Mouse (Mus musculus): ENCODE data around the gene 9330182O14Rik. TPM values are rescaled to one million over a fixed set of nuclear protein-coding genes. Genes with fewer than 3 reads are reported as not detected.
A peak's percentile ranks its signal among the peaks of the same experiment; 100 is the strongest.

9330182O14Rik gene
- polyA plus RNA-seq, 1 experiment: not detected

GRCm38 (mm10) chr15:40132408-40132807 lies 1.8 kb upstream of the 9330182O14Rik start:
- H3K4me1 ChIP-seq (ENCODE audit: control insufficient read depth, insufficient read depth, low read length): peaks cover 3% of the 10 kb centered on the region; the same call in 1 of the 2 replicates
- no peak for TF ChIP-seq CTCF (IDR thresholded peaks at IDR 0.05; ENCODE audit: low read depth, low read length)
- TF ChIP-seq POLR2A (IDR thresholded peaks at IDR 0.05; ENCODE audit: borderline replicate concordance, low read depth, low read length): no peak
- no peak overlapping the region for H3K4me3 ChIP-seq (ENCODE audit: insufficient read depth, low read length)
- H3K27ac ChIP-seq (ENCODE audit: insufficient read depth, low read depth, low read length): no peak overlapping the region

- H3K4me3 ChIP-seq (ENCODE audit: insufficient read depth, low read length): no peak overlapping the region
- TF ChIP-seq CTCF (IDR thresholded peaks at IDR 0.05; ENCODE audit: low read depth, low read length) (no peak), POLR2A (IDR thresholded peaks at IDR 0.05; ENCODE audit: borderline replicate concordance, low read depth, low read length) (no peak)
- H3K27ac ChIP-seq (ENCODE audit: insufficient read depth, low read depth, low read length): no peak overlapping the region
- H3K4me1 ChIP-seq (ENCODE audit: control insufficient read depth, insufficient read depth, low read length): no peaks in the 10 kb centered on the region
These were observed 10.1 kb downstream of the 9330182O14Rik start for GRCm38 (mm10) chr15:40144221-40144620.

GRCm38 (mm10) chr15:40157683-40158082 lies 23.5 kb downstream of the 9330182O14Rik start:
- Histone ChIP-seq H3K4me3 (ENCODE audit: insufficient read depth, low read length) (no peak overlapping the region), H3K27ac (ENCODE audit: insufficient read depth, low read depth, low read length) (no peak overlapping the region), H3K4me1 (ENCODE audit: control insufficient read depth, insufficient read depth, low read length) (no peaks in the 10 kb centered on the region)
- no peak for TF ChIP-seq POLR2A (IDR thresholded peaks at IDR 0.05; ENCODE audit: borderline replicate concordance, low read depth, low read length)

GRCm38 (mm10) chr15:40166560-40167275 lies 32.6 kb downstream of the 9330182O14Rik start:
- no peak overlapping the region for H3K4me3 ChIP-seq (ENCODE audit: insufficient read depth, low read length)
- TF ChIP-seq POLR2A (IDR thresholded peaks at IDR 0.05; ENCODE audit: borderline replicate concordance, low read depth, low read length) (no peak), CTCF (IDR thresholded peaks at IDR 0.05; ENCODE audit: low read depth, low read length) (no peak)
- peaks cover 2% of the 10 kb centered on the region; the same call in 1 of the 2 replicates for H3K4me1 ChIP-seq (ENCODE audit: control insufficient read depth, insufficient read depth, low read length)
- no peak overlapping the region for H3K27ac ChIP-seq (ENCODE audit: insufficient read depth, low read depth, low read length)

- Histone ChIP-seq H3K27ac (ENCODE audit: insufficient read depth, low read depth, low read length) (no peak overlapping the region), H3K4me3 (ENCODE audit: insufficient read depth, low read length) (no peak overlapping the region), H3K4me1 (ENCODE audit: control insufficient read depth, insufficient read depth, low read length) (peaks cover 2% of the 10 kb centered on the region; the same call in 1 of the 2 replicates)
- no peak for TF ChIP-seq POLR2A (IDR thresholded peaks at IDR 0.05; ENCODE audit: borderline replicate concordance, low read depth, low read length)
These were observed 33.3 kb downstream of the 9330182O14Rik start for GRCm38 (mm10) chr15:40167276-40168139.

GRCm38 (mm10) chr15:40168140-40168688 lies 34.0 kb downstream of the 9330182O14Rik start:
- TF ChIP-seq POLR2A (IDR thresholded peaks at IDR 0.05; ENCODE audit: borderline replicate concordance, low read depth, low read length): no peak
- TF ChIP-seq CTCF (IDR thresholded peaks at IDR 0.05; ENCODE audit: low read depth, low read length): no peak
- Histone ChIP-seq H3K4me3 (ENCODE audit: insufficient read depth, low read length) (no peak overlapping the region), H3K27ac (ENCODE audit: insufficient read depth, low read depth, low read length) (no peak overlapping the region), H3K4me1 (ENCODE audit: control insufficient read depth, insufficient read depth, low read length) (peaks cover 2% of the 10 kb centered on the region; the same call in 1 of the 2 replicates)

GRCm38 (mm10) chr15:40169061-40169460 lies 34.9 kb downstream of the 9330182O14Rik start:
- no peak overlapping the region for H3K27ac ChIP-seq (ENCODE audit: insufficient read depth, low read depth, low read length)
- peaks cover 2% of the 10 kb centered on the region; the same call in 1 of the 2 replicates for H3K4me1 ChIP-seq (ENCODE audit: control insufficient read depth, insufficient read depth, low read length)
- TF ChIP-seq CTCF (IDR thresholded peaks at IDR 0.05; ENCODE audit: low read depth, low read length): no peak
- TF ChIP-seq POLR2A (IDR thresholded peaks at IDR 0.05; ENCODE audit: borderline replicate concordance, low read depth, low read length): no peak
- no peak overlapping the region for H3K4me3 ChIP-seq (ENCODE audit: insufficient read depth, low read length)

- Histone ChIP-seq H3K4me1 (ENCODE audit: control insufficient read depth, insufficient read depth, low read length) (peaks cover 2% of the 10 kb centered on the region; the same call in 1 of the 2 replicates), H3K4me3 (ENCODE audit: insufficient read depth, low read length) (peak overlapping the region; percentile 28; the same call in 1 of the 2 replicates), H3K27ac (ENCODE audit: insufficient read depth, low read depth, low read length) (no peak overlapping the region)
- TF ChIP-seq POLR2A (IDR thresholded peaks at IDR 0.05; ENCODE audit: borderline replicate concordance, low read depth, low read length): no peak
- TF ChIP-seq CTCF (IDR thresholded peaks at IDR 0.05; ENCODE audit: low read depth, low read length): no peak
These were observed 35.5 kb downstream of the 9330182O14Rik start for GRCm38 (mm10) chr15:40169705-40170104.

GRCm38 (mm10) chr15:40179423-40179822 lies 45.3 kb downstream of the 9330182O14Rik start:
- no peak overlapping the region for H3K27ac ChIP-seq (ENCODE audit: insufficient read depth, low read depth, low read length)
- TF ChIP-seq CTCF (IDR thresholded peaks at IDR 0.05; ENCODE audit: low read depth, low read length) (no peak), POLR2A (IDR thresholded peaks at IDR 0.05; ENCODE audit: borderline replicate concordance, low read depth, low read length) (no peak)
- H3K4me1 ChIP-seq (ENCODE audit: control insufficient read depth, insufficient read depth, low read length): no peaks in the 10 kb centered on the region
- no peak overlapping the region for H3K4me3 ChIP-seq (ENCODE audit: insufficient read depth, low read length)

All from bone marrow macrophage, adult 2 months (primary cell).